Comparison of ENCODE assay signal across 29 mouse cellular contexts in the genomic region with DNA sequence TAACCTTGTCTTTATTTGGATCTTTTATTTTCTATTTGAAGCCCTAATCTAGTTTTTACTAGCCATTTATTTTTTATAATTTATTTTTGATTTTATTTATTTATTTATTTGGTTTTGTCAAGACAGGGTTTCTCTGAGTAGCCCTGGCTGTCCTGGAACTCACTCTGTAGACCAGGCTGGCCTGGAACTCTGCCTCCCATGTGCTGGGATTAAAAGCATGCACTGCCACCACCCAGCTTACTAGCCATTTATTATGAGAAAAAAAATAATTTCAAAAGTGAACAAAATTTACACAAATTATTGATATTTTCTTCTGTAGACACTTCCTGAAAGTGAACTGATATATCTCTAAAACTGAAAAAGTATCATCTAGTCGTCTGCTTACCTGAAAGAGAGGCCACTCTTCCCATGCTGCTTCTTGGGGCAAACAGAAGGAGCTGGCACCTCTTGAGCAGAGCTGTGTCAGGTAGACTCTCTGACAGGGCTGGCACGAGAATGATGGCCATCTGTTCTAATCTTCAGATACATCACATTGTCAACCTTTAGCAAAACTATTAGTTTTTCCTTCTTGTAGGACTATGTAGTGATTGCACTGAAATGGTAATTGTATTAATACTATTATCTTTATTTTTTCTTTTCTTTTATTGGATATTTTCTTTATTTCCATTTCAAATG.
A peak's percentile ranks its signal among the peaks of the same experiment; 100 is the strongest.
DNase-seq lines count a peak whose midpoint lies in the region; ATAC-seq lines count a peak whose summit lies in the region.
"Had no signal": no experiment of that assay in that cellular context is flagged by ENCODE, and none has a peak within 500 bp of the region (broad histone marks: within the 10 kb centered on the region; RNA-seq: fewer than 3 reads in every experiment).

No protein-coding gene starts in this region.

- H3K4me2 ChIP-seq in midbrain, embryonic 16.5 days (ENCODE audit: low read length), result no peak overlapping the region
- H3K4me2 ChIP-seq: forebrain, embryonic 13.5 days; heart, embryonic 12.5 days; heart, embryonic 15.5 days; hindbrain, embryonic 14.5 days had no signal

- H3K27me3 ChIP-seq in midbrain, embryonic 16.5 days (ENCODE audit: control insufficient read depth, insufficient read depth, low read depth, low read length), result no peaks in the 10 kb centered on the region
- H3K27me3 ChIP-seq: CH12.LX; forebrain, embryonic 13.5 days; heart, embryonic 12.5 days; heart, embryonic 15.5 days had no signal

- no peak overlapping the region for H3K27ac ChIP-seq in midbrain, embryonic 16.5 days (ENCODE audit: low read length)
- H3K27ac ChIP-seq: forebrain, embryonic 10.5 days; forebrain, embryonic 13.5 days; gastrocnemius, adult 2 months; heart, embryonic 15.5 days; hindbrain, embryonic 14.5 days; hindbrain, postnatal 0 days had no signal

- no peaks in the 10 kb centered on the region for H3K36me3 ChIP-seq in midbrain, embryonic 16.5 days (ENCODE audit: control insufficient read depth, insufficient read depth, low read length)
- H3K36me3 ChIP-seq: forebrain, embryonic 10.5 days; G1E; heart, embryonic 12.5 days; heart, embryonic 15.5 days had no signal

- no peak for ATAC-seq in cerebellum, adult (ENCODE audit: insufficient number of reproducible peaks, low FRiP score, low TSS enrichment)
- ATAC-seq in midbrain, embryonic 16.5 days, result no peak
- ATAC-seq: forebrain, embryonic 13.5 days; forebrain, embryonic 16.5 days; hindbrain, postnatal 0 days; inflammation-experienced regulatory T-cells, adult 6 months; intestine, embryonic 16.5 days had no signal

- WGBS in midbrain, embryonic 16.5 days, result 70% methylated on average over 2 of the region's 2 CpGs

- no peak overlapping the region for H3K9ac ChIP-seq in midbrain, embryonic 16.5 days (ENCODE audit: low read depth, low read length)
- H3K9ac ChIP-seq: forebrain, embryonic 13.5 days; heart, embryonic 12.5 days; heart, embryonic 15.5 days; hindbrain, embryonic 14.5 days had no signal

- no peaks in the 10 kb centered on the region for H3K4me1 ChIP-seq in midbrain, embryonic 16.5 days (ENCODE audit: control insufficient read depth, insufficient read depth, low read length)
- H3K4me1 ChIP-seq: forebrain, embryonic 10.5 days; forebrain, embryonic 13.5 days; heart, embryonic 12.5 days; heart, embryonic 15.5 days had no signal

- no peak overlapping the region for H3K4me3 ChIP-seq in midbrain, embryonic 16.5 days (ENCODE audit: low read depth, low read length)
- H3K4me3 ChIP-seq: forebrain, embryonic 10.5 days; forebrain, embryonic 13.5 days; gastrocnemius, adult 2 months; heart, embryonic 12.5 days; heart, embryonic 15.5 days had no signal

- DNase-seq in cerebellum, adult 11-12 months, result peak; percentile 6
- peak; percentile 4 for DNase-seq in cerebellum, adult 8-10 months
- peak; percentile 61 to 68 for DNase-seq in cerebellum, postnatal 10 days
- peak; percentile 15 to 24 for DNase-seq in cerebellum, postnatal 36 days
- DNase-seq in thymus, postnatal 10 days (ENCODE audit: low spot score in 2 of 2), result no peak
- no peak for DNase-seq in frontal cortex, adult 2 months (ENCODE audit: extremely low spot score in 1 of 2, low spot score in 1 of 2)
- DNase-seq: adrenal gland, adult 2 months; adrenal gland, postnatal 14 days; B cell, adult 2 months; gastrocnemius, adult 2 months; gastrocnemius, postnatal 14 days; heart, adult 18-20 months; heart, postnatal 10 days; heart, postnatal 4 days; kidney, adult 18-20 months; kidney, adult 9 months had no signal

- no peaks in the 10 kb centered on the region for H3K9me3 ChIP-seq in midbrain, embryonic 16.5 days (replicated peaks; ENCODE audit: control insufficient read depth, low read length, poor library complexity, severe bottlenecking)
- H3K9me3 ChIP-seq: forebrain, embryonic 10.5 days; forebrain, embryonic 13.5 days; G1E; heart, embryonic 12.5 days; heart, embryonic 15.5 days had no signal

Comparison
In these comparisons a context has a peak if more than half of its experiments do, and no peak if none do; other contexts are left out.
1. DNase-seq: peak in cerebellum, adult 11-12 months (single experiment), cerebellum, adult 8-10 months (single experiment), cerebellum, postnatal 10 days (2 of 2) and cerebellum, postnatal 36 days (2 of 2); none in thymus, postnatal 10 days (0 of 2) and frontal cortex, adult 2 months (0 of 2).